Mouse (Mus musculus): ENCODE results near the gene Cbfb.
A peak's percentile ranks its signal among the peaks of the same experiment; 100 is the strongest.

DNA sequence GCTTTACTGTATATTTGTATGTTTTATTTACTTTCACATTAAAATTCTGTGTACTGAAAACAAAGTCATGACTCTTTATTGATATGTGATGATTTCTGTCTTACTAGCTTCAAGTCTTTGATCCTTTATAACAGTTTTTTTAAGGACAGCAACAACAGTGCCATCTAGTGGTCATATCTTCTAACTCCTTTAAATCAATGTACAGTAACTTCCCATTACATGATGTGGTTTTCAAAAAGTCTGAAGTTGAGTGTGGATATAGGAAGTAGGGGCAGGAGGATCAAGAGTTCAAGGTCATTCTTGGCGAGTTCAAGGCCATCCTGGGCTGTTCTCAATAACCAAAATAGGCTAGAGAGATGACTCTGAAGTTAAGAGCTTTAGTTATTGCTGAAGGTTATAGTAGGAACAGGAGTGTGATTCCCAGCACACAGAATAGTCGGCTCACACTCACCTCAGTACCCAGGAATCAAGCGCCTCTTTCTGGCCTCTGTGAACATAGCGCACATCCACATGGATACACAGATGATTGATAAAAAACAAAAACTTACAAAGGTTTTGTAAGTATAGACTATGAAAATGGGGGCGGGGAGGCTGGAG is 47.5 kb downstream of the Cbfb start:
- peak; percentile 68 for TF ChIP-seq CTCF (IDR thresholded peaks at IDR 0.05; ENCODE audit: low read depth, low read length)
- no peak for TF ChIP-seq POLR2A (IDR thresholded peaks at IDR 0.05; ENCODE audit: extremely low read depth, insufficient read depth, low read length)

Data from liver, adult 2 months (tissue).